Mouse (Mus musculus): Measurements from ENCODE around the gene Gm44502.

Gm44502 gene

GRCm38 (mm10) chr15:89429352-89430221, at the start of gene Gm44502, which contains the start of the genes C730034F03Rik and Chkb:
TSS of gene Gm44502 (minus strand) at chr15:89429696.
TSS of gene C730034F03Rik (plus strand) at chr15:89429589.
TSS of gene Chkb (minus strand) at chr15:89429908.
- DNase-seq = peak; percentile 93 to 95

- DNase-seq = no peak
Measured at GRCm38 (mm10) chr15:89478622-89479021, 49.1 kb upstream of the Gm44502 start.

GRCm38 (mm10) chr15:89477806-89478205, 48.3 kb upstream of the Gm44502 start:
- DNase-seq = no peak

- no peak for DNase-seq
Measured at GRCm38 (mm10) chr15:89477091-89477491, 47.6 kb upstream of the Gm44502 start, which contains the start of gene Arsa. TSS of gene Arsa (minus strand) at chr15:89477425.

- DNase-seq = no peak
Measured at GRCm38 (mm10) chr15:89476475-89476815, 46.9 kb upstream of the Gm44502 start.

- DNase-seq = peak; percentile 96 to 97
Measured at GRCm38 (mm10) chr15:89475611-89476474, 46.3 kb upstream of the Gm44502 start.

GRCm38 (mm10) chr15:89475293-89475600, 45.8 kb upstream of the Gm44502 start:
- DNase-seq = no peak

GRCm38 (mm10) chr15:89474596-89475292, 45.2 kb upstream of the Gm44502 start:
- DNase-seq = no peak

GRCm38 (mm10) chr15:89473921-89474320, 44.4 kb upstream of the Gm44502 start:
- DNase-seq = no peak

- DNase-seq = no peak
Measured at GRCm38 (mm10) chr15:89473370-89473769, 43.9 kb upstream of the Gm44502 start.

GRCm38 (mm10) chr15:89471476-89471875, 42.0 kb upstream of the Gm44502 start:
- no peak for DNase-seq

- DNase-seq = peak; percentile 56 to 58
Measured at GRCm38 (mm10) chr15:89468577-89468976, 39.1 kb upstream of the Gm44502 start.

- DNase-seq = peak in 1 of 2 experiments; percentile 58
Measured at GRCm38 (mm10) chr15:89465052-89465451, 35.6 kb upstream of the Gm44502 start.

- DNase-seq = no peak
Measured at GRCm38 (mm10) chr15:89463334-89464235, 34.1 kb upstream of the Gm44502 start.

GRCm38 (mm10) chr15:89462176-89462575, 32.7 kb upstream of the Gm44502 start:
- no peak for DNase-seq

GRCm38 (mm10) chr15:89461321-89461720, 31.8 kb upstream of the Gm44502 start:
- no peak for DNase-seq

GRCm38 (mm10) chr15:89460298-89460697, 30.8 kb upstream of the Gm44502 start:
- no peak for DNase-seq

- DNase-seq = no peak
Measured at GRCm38 (mm10) chr15:89459821-89460220, 30.3 kb upstream of the Gm44502 start.

GRCm38 (mm10) chr15:89458942-89459341, 29.4 kb upstream of the Gm44502 start:
- no peak for DNase-seq

- DNase-seq = no peak
Measured at GRCm38 (mm10) chr15:89455642-89456041, 26.1 kb upstream of the Gm44502 start.

GRCm38 (mm10) chr15:89454857-89455256, 25.4 kb upstream of the Gm44502 start:
- no peak for DNase-seq

Data from cerebellum, postnatal 14 days (tissue).